Mouse (Mus musculus): ENCODE data around the gene AC140267.1. TPM values are rescaled to one million over a fixed set of nuclear protein-coding genes. Genes with fewer than 3 reads are reported as not detected.

The AC140267.1 gene
- not detected in 2 replicates for total RNA-seq (2015; ENCODE audit: low replicate concordance)
- not detected in 2 replicates for total RNA-seq (2017; ENCODE audit: low replicate concordance)

GRCm38 (mm10) chr15:80235535-80235934 is at the start of gene AC140267.1:
TSS of gene AC140267.1 (plus strand) at chr15:80235835.
- no peak for ATAC-seq (replicated peaks; ENCODE audit: low FRiP score, poor library complexity, severe bottlenecking)

DNA sequence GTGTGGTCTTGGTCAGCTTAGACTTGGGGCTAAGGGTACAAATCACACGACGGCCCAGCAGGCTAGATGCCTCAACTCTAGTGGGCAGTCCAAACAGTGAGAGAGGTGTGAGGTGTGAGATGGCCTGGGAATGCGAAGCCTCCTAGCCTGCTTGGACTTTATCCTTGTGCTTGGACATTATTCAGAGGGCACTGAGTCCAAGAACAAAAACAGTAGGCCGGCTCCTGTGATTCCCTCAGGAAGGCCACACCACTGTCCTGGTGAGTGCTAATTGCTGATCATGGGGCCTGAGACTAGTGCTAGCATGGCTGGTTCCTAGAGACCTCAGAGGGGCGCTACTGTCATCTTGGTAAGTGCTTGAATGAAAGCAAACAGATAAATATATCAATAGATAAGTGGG is 46.7 kb upstream of the AC140267.1 start:
- no peak for ATAC-seq (replicated peaks; ENCODE audit: low FRiP score, poor library complexity, severe bottlenecking)

GRCm38 (mm10) chr15:80190075-80190474 is 45.6 kb upstream of the AC140267.1 start:
- ATAC-seq (replicated peaks; ENCODE audit: low FRiP score, poor library complexity, severe bottlenecking): no peak

- ATAC-seq (replicated peaks; ENCODE audit: low FRiP score, poor library complexity, severe bottlenecking): no peak
These were observed 43.9 kb upstream of the AC140267.1 start for GRCm38 (mm10) chr15:80191585-80192245.

- ATAC-seq (replicated peaks; ENCODE audit: low FRiP score, poor library complexity, severe bottlenecking): no peak
These were observed 43.4 kb upstream of the AC140267.1 start for GRCm38 (mm10) chr15:80192246-80192585.

GRCm38 (mm10) chr15:80192847-80193246 is 42.8 kb upstream of the AC140267.1 start:
- ATAC-seq (replicated peaks; ENCODE audit: low FRiP score, poor library complexity, severe bottlenecking): no peak

- ATAC-seq (replicated peaks; ENCODE audit: low FRiP score, poor library complexity, severe bottlenecking): no peak
These were observed 36.1 kb upstream of the AC140267.1 start for GRCm38 (mm10) chr15:80199556-80199955.

- ATAC-seq (replicated peaks; ENCODE audit: low FRiP score, poor library complexity, severe bottlenecking): no peak
These were observed 33.4 kb upstream of the AC140267.1 start for GRCm38 (mm10) chr15:80202111-80202775.

DNA sequence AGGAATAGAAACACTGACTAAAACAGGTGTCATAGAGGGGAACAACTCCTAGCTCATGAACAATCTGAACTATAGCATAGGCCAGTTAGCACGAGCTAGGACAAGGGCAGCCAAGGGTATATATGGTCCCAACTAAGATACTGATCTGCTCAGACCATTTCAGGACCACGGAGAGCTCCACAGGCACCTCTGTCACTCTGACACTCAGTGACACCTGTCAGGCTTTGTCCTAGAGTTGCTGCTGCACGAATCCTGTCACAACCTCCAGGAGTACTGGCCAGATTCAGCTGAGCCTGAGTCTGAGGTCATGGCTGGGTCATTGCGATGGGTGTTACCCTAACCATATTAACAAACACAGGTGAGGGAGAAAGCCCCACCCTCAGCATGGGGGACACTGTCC is 32.2 kb upstream of the AC140267.1 start:
- no peak for ATAC-seq (replicated peaks; ENCODE audit: low FRiP score, poor library complexity, severe bottlenecking)

DNA sequence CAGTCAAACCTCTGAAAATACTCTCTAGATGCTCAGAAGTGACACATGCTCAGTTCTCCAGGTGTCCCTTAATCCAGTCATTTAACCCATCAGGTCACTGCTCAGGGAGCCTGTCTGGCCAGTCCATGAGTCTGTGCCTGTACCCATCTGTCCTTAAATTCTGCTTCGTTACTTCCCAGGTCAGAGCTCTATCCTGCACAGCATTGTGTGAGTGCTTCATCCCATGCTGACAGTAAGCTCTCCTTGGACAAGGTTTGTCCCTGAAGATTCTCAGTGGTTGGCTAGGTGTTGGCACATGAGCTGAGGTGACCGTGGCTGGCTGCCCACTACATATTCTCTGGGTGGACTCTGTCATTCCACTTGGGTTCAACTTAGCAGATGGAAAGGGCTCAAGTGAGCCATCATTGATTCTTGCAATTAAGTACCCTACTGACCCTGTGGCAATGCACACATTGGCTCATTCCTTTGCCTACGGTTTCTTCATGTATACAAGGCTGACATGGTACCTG is 29.5 kb upstream of the AC140267.1 start:
- ATAC-seq (replicated peaks; ENCODE audit: low FRiP score, poor library complexity, severe bottlenecking): no peak

GRCm38 (mm10) chr15:80208446-80208845 is 27.2 kb upstream of the AC140267.1 start:
- no peak for ATAC-seq (replicated peaks; ENCODE audit: low FRiP score, poor library complexity, severe bottlenecking)

GRCm38 (mm10) chr15:80213688-80214087 is 21.9 kb upstream of the AC140267.1 start:
- ATAC-seq (replicated peaks; ENCODE audit: low FRiP score, poor library complexity, severe bottlenecking): no peak

DNA sequence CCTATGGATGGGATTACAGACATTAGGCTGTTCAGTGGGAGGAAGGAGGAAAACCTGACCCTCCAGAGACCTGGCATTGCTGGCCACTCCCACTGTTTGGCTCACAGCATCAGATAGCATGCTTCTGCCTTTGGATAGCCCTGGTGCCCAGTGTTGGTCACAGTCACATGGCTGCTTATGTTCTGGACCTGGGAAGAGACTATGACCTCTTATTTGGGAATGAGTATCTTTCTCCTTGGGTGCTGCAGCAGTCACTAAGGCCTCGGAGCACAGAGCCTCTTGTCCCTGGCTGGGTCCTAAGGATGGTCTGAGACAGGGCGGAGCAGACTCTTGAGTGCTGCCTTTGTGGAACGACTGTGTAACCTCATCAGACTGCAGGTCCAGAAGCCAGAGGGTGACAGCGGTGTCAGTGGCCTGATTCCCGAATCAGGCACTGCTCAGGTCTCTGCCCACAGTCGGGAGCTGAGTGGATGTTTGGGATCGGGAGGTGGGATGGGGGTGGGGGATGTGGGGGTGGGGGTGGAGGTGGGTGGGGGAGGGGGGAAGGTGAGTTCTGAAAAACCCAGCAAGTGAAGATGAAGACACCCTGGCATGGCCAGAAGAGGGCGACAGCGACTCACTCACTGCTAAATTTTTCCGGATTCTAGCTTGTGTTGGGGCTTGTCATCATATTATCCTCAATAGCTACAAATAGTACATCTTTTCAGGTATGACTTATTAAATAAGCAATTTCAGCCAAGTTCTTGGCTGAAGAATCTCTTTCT is 19.7 kb upstream of the AC140267.1 start:
- ATAC-seq (replicated peaks; ENCODE audit: low FRiP score, poor library complexity, severe bottlenecking): no peak

- no peak for ATAC-seq (replicated peaks; ENCODE audit: low FRiP score, poor library complexity, severe bottlenecking)
These were observed 19.2 kb upstream of the AC140267.1 start for GRCm38 (mm10) chr15:80216480-80216820.

DNA sequence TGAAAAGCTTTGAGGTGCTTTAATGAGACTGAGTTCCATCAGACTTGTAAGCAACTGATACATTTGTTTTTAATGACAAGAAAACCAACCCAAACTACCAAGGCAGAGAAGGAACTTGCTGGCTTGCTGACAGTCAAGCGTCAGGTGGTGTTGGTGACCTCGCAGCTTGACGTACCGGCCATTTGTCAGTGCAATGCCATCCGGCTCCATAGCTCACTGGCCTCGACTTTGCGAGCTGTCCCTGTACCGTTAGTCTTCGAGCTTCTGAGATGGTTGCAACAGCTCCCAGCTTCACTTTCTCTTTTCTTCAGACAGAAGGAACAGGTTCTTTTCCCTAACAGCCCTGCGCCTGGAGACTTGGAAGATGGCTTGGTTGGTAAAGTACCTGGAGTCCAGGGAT is 18.2 kb upstream of the AC140267.1 start:
- ATAC-seq (replicated peaks; ENCODE audit: low FRiP score, poor library complexity, severe bottlenecking): no peak

DNA sequence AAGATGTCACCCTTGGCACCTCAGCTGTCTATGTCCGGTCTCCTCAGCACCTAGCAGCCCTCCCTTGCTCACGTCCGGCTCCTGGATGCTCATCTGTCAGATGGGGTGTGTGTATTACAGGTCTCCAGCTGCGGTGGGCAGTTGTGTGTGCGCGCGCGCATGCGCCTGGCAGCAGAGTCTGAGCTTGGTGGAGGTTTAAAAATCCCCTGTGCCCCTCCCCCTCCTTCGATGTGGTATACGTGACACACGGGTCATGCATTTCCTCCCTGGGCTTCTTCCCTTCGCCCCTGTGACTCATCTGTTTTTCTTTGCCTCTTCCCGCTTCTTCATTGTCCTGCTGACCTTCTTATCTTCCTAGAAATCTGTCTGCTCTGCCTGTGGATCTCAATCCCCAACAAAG is 16.4 kb upstream of the AC140267.1 start:
- no peak for ATAC-seq (replicated peaks; ENCODE audit: low FRiP score, poor library complexity, severe bottlenecking)

- ATAC-seq (replicated peaks; ENCODE audit: low FRiP score, poor library complexity, severe bottlenecking): no peak
These were observed 15.7 kb upstream of the AC140267.1 start for GRCm38 (mm10) chr15:80219705-80220657.

GRCm38 (mm10) chr15:80221031-80221430 is 14.6 kb upstream of the AC140267.1 start:
- no peak for ATAC-seq (replicated peaks; ENCODE audit: low FRiP score, poor library complexity, severe bottlenecking)

DNA sequence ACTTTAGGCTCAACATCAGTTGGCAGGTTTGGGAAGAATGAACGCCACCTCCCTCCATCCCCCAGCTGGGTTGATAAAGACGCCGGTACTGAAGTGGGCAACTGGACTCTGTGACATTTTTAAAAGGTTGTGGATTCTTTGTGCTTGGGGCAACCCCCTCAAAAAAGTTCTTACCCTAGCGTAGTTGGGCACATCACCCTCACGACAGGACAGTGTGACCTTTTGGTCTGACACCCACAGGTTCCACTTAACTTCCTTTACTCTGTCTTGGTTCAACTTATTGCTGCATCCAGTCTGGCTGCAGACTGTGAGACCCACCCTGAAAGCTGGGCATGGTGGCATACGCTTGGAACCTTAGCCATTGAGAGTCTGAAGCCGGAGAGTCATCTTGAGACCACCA is 11.9 kb upstream of the AC140267.1 start:
- ATAC-seq (replicated peaks; ENCODE audit: low FRiP score, poor library complexity, severe bottlenecking): no peak

DNA sequence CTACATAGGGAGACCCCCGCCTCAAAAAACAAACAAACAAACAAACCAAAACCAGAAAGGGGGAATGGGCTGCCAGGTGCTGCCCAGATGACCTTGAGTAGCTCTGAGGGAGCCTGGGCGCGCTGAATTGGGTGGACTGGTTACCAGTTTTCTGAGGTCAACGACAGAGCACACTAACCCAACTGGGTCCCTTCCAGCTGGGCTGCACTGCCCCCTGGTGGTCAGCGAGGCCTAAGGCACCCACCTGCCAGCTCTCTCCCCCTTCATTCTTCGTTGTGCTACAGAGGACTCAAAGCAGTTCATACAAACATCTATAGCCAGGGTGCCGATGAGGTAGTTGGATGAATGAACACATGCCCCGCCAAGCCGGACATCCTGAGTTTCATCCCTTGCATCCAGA is 10.4 kb upstream of the AC140267.1 start:
- ATAC-seq (replicated peaks; ENCODE audit: low FRiP score, poor library complexity, severe bottlenecking): peak; percentile 92

All from erythroblast, adult 5-6 weeks (primary cell).